Mouse (Mus musculus) embryonic fibroblast, embryonic 13.5 days (primary cell): ENCODE measurements around the gene Gm12185.
"Not testable (repeated sequence)": the region's sequence is repeated elsewhere in the genome, so short reads cannot be mapped to it uniquely, and the experiment has no call there.

ENCODE experiments used
- CTCF ChIP-seq: IDR thresholded peaks from 2 replicates; pipeline ENCODE4 v1.5.1; 2011; ENCODE audit warnings: mild to moderate bottlenecking, control low read depth, low read length, moderate library complexity, borderline replicate concordance; ENCODE audit not compliant: insufficient read depth
- POLR2A ChIP-seq: IDR thresholded peaks from 2 replicates; pipeline ENCODE4 v1.6.1; 2011; ENCODE audit warnings: low read depth, mild to moderate bottlenecking, control low read depth, low read length, moderate library complexity

DNA sequence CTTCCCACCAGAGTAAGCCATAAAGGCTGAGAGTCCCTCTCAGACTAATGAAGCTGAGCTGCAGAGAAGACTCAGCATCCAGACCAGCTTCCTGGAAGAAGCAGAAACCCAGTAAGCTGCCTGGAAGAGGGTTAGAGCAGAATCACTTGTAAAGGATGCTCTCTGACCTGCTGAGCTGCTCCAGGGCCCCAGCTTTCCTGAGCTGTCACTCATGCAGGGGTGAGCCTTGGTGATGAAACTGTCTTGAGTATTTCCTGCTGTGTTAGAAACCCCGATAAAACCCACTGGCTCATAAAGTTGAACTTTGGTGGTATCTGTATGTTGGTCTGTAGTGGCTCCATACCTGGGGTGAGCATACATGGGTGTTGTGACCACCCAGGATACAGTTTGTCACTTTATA, 8.4 kb upstream of the Gm12185 start:
- TF ChIP-seq CTCF, POLR2A: not testable (repeated sequence)
